Mouse (Mus musculus) myocyte (in vitro differentiated cells): ENCODE results near the gene Cbll1.

Source experiments
- CEBPB ChIP-seq: IDR thresholded peaks from 2 replicates; pipeline ENCODE4 v1.6.1; 2011; ENCODE audit warnings: mild to moderate bottlenecking, moderate library complexity; ENCODE audit not compliant: poor library complexity, insufficient read depth, severe bottlenecking
- E2F4 ChIP-seq: IDR thresholded peaks from one replicate; pipeline ENCODE4 v1.6.1; 2011; ENCODE audit warnings: mild to moderate bottlenecking, control low read depth, moderate library complexity; ENCODE audit not compliant: insufficient read depth
- MAX ChIP-seq: IDR thresholded peaks from one replicate; pipeline ENCODE4 v1.6.1; 2011; ENCODE audit warnings: low read depth, mild to moderate bottlenecking, control low read depth
- MYOD1 ChIP-seq, 3 experiments: IDR thresholded peaks; one replicate each; pipeline ENCODE4 v1.6.1; 2011; ENCODE audit warnings: control low read depth in 2 of 3, low read depth in 2 of 3, mild to moderate bottlenecking in 2 of 3, moderate library complexity in 1 of 3; ENCODE audit not compliant: insufficient read length in 2 of 3, control insufficient read depth in 1 of 3
- MYOG ChIP-seq, 3 experiments: IDR thresholded peaks; one replicate each; pipeline ENCODE4 v1.6.1; 2011; ENCODE audit warnings: control low read depth in 2 of 3, low read depth in 2 of 3, mild to moderate bottlenecking in 2 of 3; ENCODE audit not compliant: insufficient read length in 2 of 3, control insufficient read depth in 1 of 3, insufficient read depth in 1 of 3
- POLR2A ChIP-seq: IDR thresholded peaks from one replicate; pipeline ENCODE4 v1.6.1; 2011; ENCODE audit warnings: low read depth, mild to moderate bottlenecking, control low read depth, moderate library complexity; ENCODE audit not compliant: insufficient read length
- POLR2AphosphoS2 ChIP-seq: IDR thresholded peaks from one replicate; pipeline ENCODE4 v1.6.1; 2011; ENCODE audit warnings: low read depth, control low read depth; ENCODE audit not compliant: insufficient read length
- REST ChIP-seq: IDR thresholded peaks from one replicate; pipeline ENCODE4 v1.6.1; 2011; ENCODE audit warnings: mild to moderate bottlenecking, control low read depth, moderate library complexity; ENCODE audit not compliant: insufficient read depth, insufficient read length
- SRF ChIP-seq: IDR thresholded peaks from one replicate; pipeline ENCODE4 v1.6.1; 2011; ENCODE audit warnings: low read depth; ENCODE audit not compliant: control insufficient read depth, insufficient read length
- TCF12 ChIP-seq: IDR thresholded peaks from one replicate; pipeline ENCODE4 v1.6.1; 2011; ENCODE audit warnings: mild to moderate bottlenecking, control low read depth; ENCODE audit not compliant: poor library complexity, insufficient read depth, severe bottlenecking
- TCF3 ChIP-seq: IDR thresholded peaks from one replicate; pipeline ENCODE4 v1.6.1; 2011; ENCODE audit warnings: low read depth, control low read depth; ENCODE audit not compliant: insufficient read length
- USF1 ChIP-seq: IDR thresholded peaks from one replicate; pipeline ENCODE4 v1.6.1; 2011; ENCODE audit warnings: low read depth, mild to moderate bottlenecking, control low read depth, moderate library complexity

- TF ChIP-seq TCF3 (no peak), MYOG (IDR thresholded peaks at IDR 0.05; ENCODE audit: control insufficient read depth in 1 of 3, insufficient read depth in 1 of 3, insufficient read length in 2 of 3, low read depth in 2 of 3) (no peak), POLR2A (no peak), TCF12 (no peak), MAX (no peak), E2F4 (no peak), MYOD1 (IDR thresholded peaks at IDR 0.05; ENCODE audit: control insufficient read depth in 1 of 3, insufficient read length in 2 of 3, low read depth in 2 of 3) (no peak), POLR2AphosphoS2 (no peak), USF1 (no peak), SRF (no peak), CEBPB (no peak), REST (no peak)
Observed at GRCm38 (mm10) chr12:31537515-31538230, 38.3 kb upstream of the Cbll1 start.
